Mouse (Mus musculus): ENCODE measurements around the gene S100a4.

DNA sequence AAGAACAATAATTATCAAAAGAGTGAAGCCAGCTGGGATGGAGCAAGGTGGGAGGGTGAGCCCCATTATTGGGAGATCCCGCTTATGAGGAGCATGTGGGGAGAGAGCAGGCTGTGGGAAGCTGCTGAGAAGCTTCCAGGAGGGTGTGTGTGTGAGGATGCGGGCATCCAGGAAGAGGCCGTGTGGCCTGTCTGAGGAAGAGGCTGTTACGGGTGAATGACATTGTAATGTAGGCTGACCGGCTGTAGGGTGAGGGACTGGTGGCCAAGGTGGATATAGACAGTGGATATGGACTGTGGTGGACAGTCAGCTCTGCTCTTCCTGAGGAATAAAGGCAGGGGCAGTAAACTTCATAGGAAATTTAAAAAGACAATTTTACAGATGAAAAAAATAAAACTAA lies 21.9 kb downstream of the S100a4 start:
- TF ChIP-seq CTCF (IDR thresholded peaks at IDR 0.05; ENCODE audit: borderline replicate concordance, insufficient read depth, low read length) (no peak), POLR2A (IDR thresholded peaks at IDR 0.05; ENCODE audit: low read depth, low read length) (no peak)

Data from embryonic fibroblast, embryonic 13.5 days (primary cell).